Mouse (Mus musculus) lung, embryonic 14.5 days (tissue): Measurements from ENCODE around the gene Cbx6. TPM values are rescaled to one million over a fixed set of nuclear protein-coding genes. Genes with fewer than 3 reads are reported as not detected.

Source experiments
- ATAC-seq: fragments of 200-750 bp; cut with Nextera tagmentation; 2 replicates; pipeline ENCODE4 v1.8.0; 2017; ENCODE audit warnings: mild to moderate bottlenecking, moderate TSS enrichment, moderate library complexity; ENCODE audit not compliant: insufficient read depth
- DNase-seq: peaks from one replicate; pipeline ENCODE4 v3.0.0-alpha.2; 2015
- H3K27ac ChIP-seq: fragments of 300-500 bp; sonication (generic); 2 replicates; pipeline ENCODE4 v1.5.1; 2014; ENCODE audit warnings: low read depth, mild to moderate bottlenecking, moderate library complexity
- H3K27me3 ChIP-seq: fragments of 300-500 bp; sonication (generic); 2 replicates; pipeline ENCODE4 v1.6.1; 2014; ENCODE audit warnings: low read length, control low read depth; ENCODE audit not compliant: insufficient read depth
- H3K36me3 ChIP-seq: fragments of 300-500 bp; sonication (generic); 2 replicates; pipeline ENCODE4 v1.6.1; 2014; ENCODE audit warnings: control low read depth; ENCODE audit not compliant: insufficient read depth
- H3K4me1 ChIP-seq: fragments of 300-500 bp; sonication (generic); 2 replicates; pipeline ENCODE4 v1.6.1; 2014; ENCODE audit warnings: antibody characterized with exemption, control low read depth; ENCODE audit not compliant: insufficient read depth
- H3K4me2 ChIP-seq: fragments of 300-500 bp; sonication (generic); 2 replicates; pipeline ENCODE4 v1.6.1; 2014; ENCODE audit warnings: mild to moderate bottlenecking
- H3K4me3 ChIP-seq: fragments of 300-500 bp; sonication (generic); 2 replicates; pipeline ENCODE4 v1.5.1; 2014; ENCODE audit warnings: low read depth, low read length
- H3K9ac ChIP-seq: fragments of 300-500 bp; sonication (generic); 2 replicates; pipeline ENCODE4 v1.6.1; 2014
- H3K9me3 ChIP-seq: fragments of 300-500 bp; sonication (generic); 2 replicates; pipeline ENCODE4 v1.6.1; 2016; ENCODE audit warnings: low read depth, low read length, control low read depth
- CTCF ChIP-seq: IDR thresholded peaks from 2 replicates; pipeline ENCODE4 v1.5.1; 2016; ENCODE audit warnings: antibody characterized with exemption, low read depth
- WGBS: fragments of 180-500 bp; shearing (Covaris S2); extraction: QIAGEN DNeasy Blood & Tissue Kit; methylation state at CpG from one replicate; pipeline ENCODE4 v1.1.7; 2014; 5-methylcytosine and 5-hydroxymethylcytosine counted together
- polyA plus RNA-seq: library from polyadenylated mRNA; unstranded; fragments of >200 nt; fragmentation: Nextera tagmentation; extraction: Ambion mirVana; gene quantifications from 2 replicates; pipeline ENCODE4 v1.2.1, GENCODE M21; 2014

The Cbx6 gene
- polyA plus RNA-seq = 43.1 and 47.1 TPM in 2 replicates

- Histone ChIP-seq H3K36me3 (peaks cover 14% of the 10 kb centered on the region), H3K9me3 (no peaks in the 10 kb centered on the region), H3K27ac (peak within 1 kb of the TSS; percentile 91), H3K9ac (peak within 1 kb of the TSS; percentile 62), H3K4me1 (peaks cover 12% of the 10 kb centered on the region; the same call in 1 of the 2 replicates), H3K27me3 (no peaks in the 10 kb centered on the region), H3K4me2 (peak within 1 kb of the TSS; percentile 73), H3K4me3 (peak within 1 kb of the TSS; percentile 64)
- DNase-seq (peak; percentile 99), ATAC-seq (peak; percentile 83)
- under 1% methylated on average over 58 of the region's 58 CpGs for WGBS
- no peak for TF ChIP-seq CTCF
Measured at GRCm38 (mm10) chr15:79834130-79834880, at the start of gene Cbx6, which contains the start of gene Npcd. Gene Cbx6, minus strand, starts transcription at chr15:79834688. Gene Npcd, minus strand, starts transcription at chr15:79834237.

GRCm38 (mm10) chr15:79883352-79883822 lies 48.9 kb upstream of the Cbx6 start:
- H3K9me3 ChIP-seq = no peaks in the 10 kb centered on the region
- peaks cover 6% of the 10 kb centered on the region; the same call in 1 of the 2 replicates for H3K4me1 ChIP-seq
- H3K4me3 ChIP-seq = peak overlapping the region; percentile 40
- H3K36me3 ChIP-seq = no peaks in the 10 kb centered on the region
- peak; percentile 79 for TF ChIP-seq CTCF
- H3K4me2 ChIP-seq = peak overlapping the region; percentile 68
- ATAC-seq (peak; percentile 83), DNase-seq (peak; percentile 96)
- peak overlapping the region; percentile 82 for H3K27ac ChIP-seq
- peaks cover 3% of the 10 kb centered on the region; the same call in 1 of the 2 replicates for H3K27me3 ChIP-seq
- WGBS = under 1% methylated on average over 30 of the region's 30 CpGs
- H3K9ac ChIP-seq = peak overlapping the region; percentile 58

GRCm38 (mm10) chr15:79882623-79883267 lies 48.3 kb upstream of the Cbx6 start:
- Histone ChIP-seq H3K9me3 (no peaks in the 10 kb centered on the region), H3K36me3 (no peaks in the 10 kb centered on the region), H3K27me3 (peaks cover 3% of the 10 kb centered on the region; the same call in 1 of the 2 replicates), H3K27ac (no peak overlapping the region), H3K9ac (0 out of 2 replicates have a peak overlapping the region, but pooled peaks have one; percentile 18), H3K4me1 (peaks cover 6% of the 10 kb centered on the region; the same call in 1 of the 2 replicates), H3K4me3 (peak overlapping the region; percentile 40), H3K4me2 (peak overlapping the region; percentile 68)
- WGBS = 27% methylated on average over 19 of the region's 19 CpGs
- no peak for ATAC-seq
- TF ChIP-seq CTCF = no peak
- DNase-seq = no peak

DNA sequence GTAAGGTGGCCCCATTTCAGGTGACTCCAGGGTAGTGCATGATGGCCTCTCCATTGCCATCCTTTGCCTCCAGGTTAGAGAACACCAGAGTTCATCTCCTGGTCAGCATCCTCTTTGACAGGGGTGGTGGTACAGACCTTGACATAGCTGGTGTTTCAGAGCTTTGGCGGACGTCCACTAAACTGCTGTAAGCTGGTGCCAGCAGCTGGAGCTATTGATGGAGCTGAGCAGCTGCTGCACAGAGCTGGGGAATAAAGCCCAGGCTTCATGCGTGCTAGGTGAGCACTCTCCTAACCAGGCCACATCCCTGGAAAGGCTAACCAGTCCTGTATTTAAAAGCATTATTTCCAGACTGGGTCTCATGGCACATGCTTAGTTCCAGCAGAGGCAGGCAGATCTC lies 46.0 kb upstream of the Cbx6 start:
- peaks cover 6% of the 10 kb centered on the region; the same call in 1 of the 2 replicates for H3K4me1 ChIP-seq
- H3K36me3 ChIP-seq = no peaks in the 10 kb centered on the region
- no peaks in the 10 kb centered on the region for H3K9me3 ChIP-seq
- H3K27me3 ChIP-seq = peaks cover 3% of the 10 kb centered on the region; the same call in 1 of the 2 replicates
- H3K9ac ChIP-seq = no peak overlapping the region
- peak; percentile 26 for DNase-seq
- no peak for TF ChIP-seq CTCF
- 68% methylated on average over 3 of the region's 3 CpGs for WGBS
- H3K4me2 ChIP-seq = no peak overlapping the region
- ATAC-seq = no peak
- no peak overlapping the region for H3K4me3 ChIP-seq
- H3K27ac ChIP-seq = no peak overlapping the region

GRCm38 (mm10) chr15:79879319-79879718 lies 44.8 kb upstream of the Cbx6 start:
- H3K27me3 ChIP-seq = peaks cover 3% of the 10 kb centered on the region; the same call in 1 of the 2 replicates
- H3K4me1 ChIP-seq = peaks cover 6% of the 10 kb centered on the region; the same call in 1 of the 2 replicates
- no peak for TF ChIP-seq CTCF
- no peaks in the 10 kb centered on the region for H3K9me3 ChIP-seq
- H3K4me2 ChIP-seq = peak overlapping the region; percentile 37
- no peak overlapping the region for H3K4me3 ChIP-seq
- H3K27ac ChIP-seq = peak overlapping the region; percentile 96
- DNase-seq = peak; percentile 96
- WGBS = 9% methylated on average over 13 of the region's 13 CpGs
- H3K9ac ChIP-seq = no peak overlapping the region
- no peaks in the 10 kb centered on the region for H3K36me3 ChIP-seq
- ATAC-seq = peak; percentile 87

DNA sequence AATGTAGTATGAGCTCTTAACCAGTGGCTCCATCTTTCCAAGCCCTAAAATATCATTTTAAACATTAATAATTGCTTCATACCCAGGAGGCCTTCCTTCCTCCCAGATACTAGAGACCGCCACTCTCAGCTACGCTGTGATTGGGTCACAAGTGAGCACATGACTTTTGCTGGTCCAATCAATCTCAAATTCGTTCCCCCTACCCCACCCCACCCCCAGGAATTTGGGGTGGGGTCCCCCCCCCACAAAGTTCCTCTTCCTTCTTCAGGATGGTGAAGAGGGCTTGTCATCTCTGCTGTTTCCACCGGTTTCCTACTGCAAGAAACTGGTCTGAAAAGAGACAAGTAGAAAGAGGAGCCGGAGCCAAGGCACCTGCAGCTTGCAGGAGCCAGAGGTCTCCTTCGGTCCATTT lies 44.2 kb upstream of the Cbx6 start:
- no peaks in the 10 kb centered on the region for H3K9me3 ChIP-seq
- TF ChIP-seq CTCF = no peak
- H3K4me1 ChIP-seq = peaks cover 6% of the 10 kb centered on the region; the same call in 1 of the 2 replicates
- H3K4me2 ChIP-seq = peak overlapping the region; percentile 37
- H3K4me3 ChIP-seq = no peak overlapping the region
- ATAC-seq = peak; percentile 29
- H3K27ac ChIP-seq = peak overlapping the region; percentile 96
- H3K27me3 ChIP-seq = peaks cover 3% of the 10 kb centered on the region; the same call in 1 of the 2 replicates
- DNase-seq = peak; percentile 66
- no peak overlapping the region for H3K9ac ChIP-seq
- no peaks in the 10 kb centered on the region for H3K36me3 ChIP-seq
- WGBS = 39% methylated on average over 6 of the region's 6 CpGs
